Mouse (Mus musculus): Measurements from ENCODE around the gene Kcnc3. TPM values are rescaled to one million over a fixed set of nuclear protein-coding genes. Genes with fewer than 3 reads are reported as not detected.

Kcnc3 gene
- polyA plus RNA-seq, 1 experiment from 2014 or later: 0.08 TPM

DNA sequence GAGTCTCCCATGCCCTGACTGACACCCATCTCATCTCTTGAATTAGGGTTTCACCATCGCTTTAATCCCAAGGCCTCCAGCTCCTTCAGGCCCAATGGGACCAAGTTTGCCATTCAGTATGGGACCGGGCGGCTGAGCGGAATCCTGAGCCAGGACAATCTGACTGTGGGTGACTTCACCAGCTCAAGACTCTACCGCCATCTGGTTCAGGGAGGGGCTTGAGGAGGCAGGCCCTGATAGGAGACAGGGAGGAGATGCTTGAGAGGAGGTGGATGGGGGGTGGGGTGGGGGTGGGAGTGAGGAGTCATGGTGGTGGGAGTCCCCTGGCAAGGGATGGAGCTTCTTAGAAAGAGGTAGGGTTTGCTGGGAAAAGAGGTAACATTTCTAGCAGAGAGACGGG is 8.8 kb upstream of the Kcnc3 start:
- H3K9ac ChIP-seq (ENCODE audit: low read length): no peak overlapping the region
- H3K4me3 ChIP-seq (ENCODE audit: low read length): no peak overlapping the region
- no peaks in the 10 kb centered on the region for H3K36me3 ChIP-seq (ENCODE audit: control insufficient read depth, insufficient read depth)
- H3K4me1 ChIP-seq (ENCODE audit: control insufficient read depth, insufficient read depth, low read length): no peaks in the 10 kb centered on the region
- 0 out of 2 replicates have a peak, but pooled peaks cover 2% of the 10 kb centered on the region for H3K9me3 ChIP-seq (replicated peaks; ENCODE audit: control insufficient read depth, low read length)
- peaks cover 28% of the 10 kb centered on the region for H3K27me3 ChIP-seq (ENCODE audit: control insufficient read depth, insufficient read depth, low read length)
- H3K27ac ChIP-seq (ENCODE audit: low read length): no peak overlapping the region
- ATAC-seq (replicated peaks; ENCODE audit: extremely low read depth, insufficient read depth, low FRiP score): no peak
- WGBS: 60% methylated on average over 6 of the region's 6 CpGs
- H3K4me2 ChIP-seq (ENCODE audit: low read depth, low read length): no peak overlapping the region

DNA sequence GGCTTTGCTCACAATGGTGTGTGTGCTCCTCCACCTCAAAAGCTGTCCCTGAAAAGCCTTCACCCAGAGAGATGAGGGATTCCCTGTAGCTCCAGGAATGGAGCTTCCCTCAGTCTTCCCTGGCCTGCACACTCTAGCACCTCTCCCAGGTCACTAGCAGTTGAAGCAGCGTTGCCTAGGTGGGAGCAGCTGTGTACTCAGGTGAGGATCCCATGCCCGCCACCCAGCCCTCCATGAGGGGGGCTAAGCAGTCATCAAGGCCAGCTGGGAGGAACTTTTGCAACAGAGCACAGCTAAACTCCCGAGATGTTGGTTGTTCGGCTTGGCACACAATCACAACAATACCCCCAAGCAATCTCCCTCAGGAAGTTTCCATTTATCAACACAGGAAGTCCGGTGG is 7.8 kb upstream of the Kcnc3 start:
- Histone ChIP-seq H3K4me2 (ENCODE audit: low read depth, low read length) (no peak overlapping the region), H3K9me3 (replicated peaks; ENCODE audit: control insufficient read depth, low read length) (0 out of 2 replicates have a peak, but pooled peaks cover 2% of the 10 kb centered on the region), H3K4me1 (ENCODE audit: control insufficient read depth, insufficient read depth, low read length) (no peaks in the 10 kb centered on the region), H3K27me3 (ENCODE audit: control insufficient read depth, insufficient read depth, low read length) (peaks cover 39% of the 10 kb centered on the region), H3K36me3 (ENCODE audit: control insufficient read depth, insufficient read depth) (no peaks in the 10 kb centered on the region), H3K27ac (ENCODE audit: low read length) (no peak overlapping the region), H3K4me3 (ENCODE audit: low read length) (no peak overlapping the region), H3K9ac (ENCODE audit: low read length) (no peak overlapping the region)
- no peak for ATAC-seq (replicated peaks; ENCODE audit: extremely low read depth, insufficient read depth, low FRiP score)
- 54% methylated on average over 5 of the region's 5 CpGs for WGBS

DNA sequence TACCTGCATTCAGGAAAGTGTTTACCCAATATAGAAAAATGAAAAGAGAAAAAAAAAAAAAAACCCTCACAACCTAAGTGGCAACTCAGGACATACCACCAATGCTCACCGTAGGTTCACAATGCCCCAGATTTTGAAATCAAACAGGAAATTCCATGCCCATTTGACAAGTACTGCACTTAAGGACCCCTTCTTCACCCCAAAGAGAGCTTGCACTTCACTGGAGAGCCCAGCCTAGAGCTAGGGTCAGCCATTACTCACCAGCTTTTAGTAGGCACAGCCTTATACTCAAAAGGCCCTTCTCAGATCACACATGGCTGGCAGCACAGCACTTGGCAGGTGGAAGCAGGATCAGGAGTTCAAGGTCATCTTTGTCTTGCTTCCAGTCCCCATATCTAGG is 7.3 kb upstream of the Kcnc3 start:
- Histone ChIP-seq H3K4me3 (ENCODE audit: low read length) (no peak overlapping the region), H3K4me2 (ENCODE audit: low read depth, low read length) (no peak overlapping the region), H3K36me3 (ENCODE audit: control insufficient read depth, insufficient read depth) (no peaks in the 10 kb centered on the region), H3K4me1 (ENCODE audit: control insufficient read depth, insufficient read depth, low read length) (no peaks in the 10 kb centered on the region), H3K9ac (ENCODE audit: low read length) (no peak overlapping the region), H3K27ac (ENCODE audit: low read length) (no peak overlapping the region), H3K27me3 (ENCODE audit: control insufficient read depth, insufficient read depth, low read length) (peaks cover 43% of the 10 kb centered on the region), H3K9me3 (replicated peaks; ENCODE audit: control insufficient read depth, low read length) (0 out of 2 replicates have a peak, but pooled peaks cover 2% of the 10 kb centered on the region)
- no peak for ATAC-seq (replicated peaks; ENCODE audit: extremely low read depth, insufficient read depth, low FRiP score)
- WGBS: 55% methylated on average over 1 of the region's 1 CpGs

DNA sequence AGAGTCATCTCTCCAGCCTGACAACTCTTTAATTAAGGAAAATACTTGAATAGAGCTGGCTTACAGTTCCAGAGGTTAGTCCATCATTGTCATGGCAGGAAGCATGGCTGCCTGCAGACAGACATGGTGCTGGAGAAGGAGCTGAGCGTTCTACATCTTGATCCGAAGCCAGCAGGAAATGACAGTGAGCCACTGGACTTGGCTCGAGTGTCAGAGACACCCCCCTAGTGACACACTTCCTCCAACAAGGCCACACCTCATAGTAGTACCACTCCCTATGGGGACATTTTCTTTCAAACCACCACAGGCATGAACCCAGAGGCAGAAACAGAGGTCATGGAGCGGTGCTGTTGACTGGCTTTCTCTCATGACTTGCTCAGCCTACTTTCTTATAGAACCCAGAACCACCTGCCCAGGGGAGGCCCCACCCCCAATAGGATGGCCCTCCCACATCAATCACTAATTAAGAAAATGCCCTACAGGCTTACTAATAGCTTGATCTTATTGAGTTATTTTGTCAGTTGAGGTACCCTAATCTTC is 6.1 kb upstream of the Kcnc3 start:
- no peak for ATAC-seq (replicated peaks; ENCODE audit: extremely low read depth, insufficient read depth, low FRiP score)
- H3K27me3 ChIP-seq (ENCODE audit: control insufficient read depth, insufficient read depth, low read length): peaks cover 55% of the 10 kb centered on the region
- H3K9me3 ChIP-seq (replicated peaks; ENCODE audit: control insufficient read depth, low read length): no peaks in the 10 kb centered on the region
- no peak overlapping the region for H3K9ac ChIP-seq (ENCODE audit: low read length)
- 59% methylated on average over 4 of the region's 4 CpGs for WGBS
- H3K4me3 ChIP-seq (ENCODE audit: low read length): no peak overlapping the region
- H3K4me2 ChIP-seq (ENCODE audit: low read depth, low read length): no peak overlapping the region
- H3K27ac ChIP-seq (ENCODE audit: low read length): no peak overlapping the region
- no peaks in the 10 kb centered on the region for H3K36me3 ChIP-seq (ENCODE audit: control insufficient read depth, insufficient read depth)
- peaks cover 4% of the 10 kb centered on the region; the same call in 1 of the 2 replicates for H3K4me1 ChIP-seq (ENCODE audit: control insufficient read depth, insufficient read depth, low read length)

DNA sequence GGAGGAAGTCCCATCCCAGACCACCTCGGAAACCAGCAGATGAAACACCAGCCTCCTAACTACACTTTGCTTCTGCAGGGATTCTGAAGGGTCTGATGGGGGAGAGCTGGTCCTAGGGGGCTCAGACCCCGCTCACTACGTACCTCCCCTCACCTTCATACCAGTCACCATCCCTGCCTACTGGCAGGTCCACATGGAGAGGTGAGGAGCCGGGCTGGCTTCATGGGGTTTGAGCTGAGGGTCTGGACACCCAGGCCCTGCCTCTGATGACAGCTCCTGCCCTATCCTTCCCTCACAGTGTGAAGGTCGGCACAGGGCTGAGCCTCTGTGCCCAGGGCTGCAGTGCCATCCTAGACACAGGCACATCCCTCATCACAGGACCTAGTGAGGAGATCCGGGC is 5.5 kb upstream of the Kcnc3 start:
- Histone ChIP-seq H3K9ac (ENCODE audit: low read length) (no peak overlapping the region), H3K27ac (ENCODE audit: low read length) (no peak overlapping the region), H3K4me1 (ENCODE audit: control insufficient read depth, insufficient read depth, low read length) (peaks cover 4% of the 10 kb centered on the region; the same call in 1 of the 2 replicates), H3K9me3 (replicated peaks; ENCODE audit: control insufficient read depth, low read length) (no peaks in the 10 kb centered on the region), H3K36me3 (ENCODE audit: control insufficient read depth, insufficient read depth) (no peaks in the 10 kb centered on the region), H3K4me3 (ENCODE audit: low read length) (no peak overlapping the region), H3K27me3 (ENCODE audit: control insufficient read depth, insufficient read depth, low read length) (peaks cover 61% of the 10 kb centered on the region), H3K4me2 (ENCODE audit: low read depth, low read length) (no peak overlapping the region)
- WGBS: 77% methylated on average over 6 of the region's 6 CpGs
- ATAC-seq (replicated peaks; ENCODE audit: extremely low read depth, insufficient read depth, low FRiP score): no peak

DNA sequence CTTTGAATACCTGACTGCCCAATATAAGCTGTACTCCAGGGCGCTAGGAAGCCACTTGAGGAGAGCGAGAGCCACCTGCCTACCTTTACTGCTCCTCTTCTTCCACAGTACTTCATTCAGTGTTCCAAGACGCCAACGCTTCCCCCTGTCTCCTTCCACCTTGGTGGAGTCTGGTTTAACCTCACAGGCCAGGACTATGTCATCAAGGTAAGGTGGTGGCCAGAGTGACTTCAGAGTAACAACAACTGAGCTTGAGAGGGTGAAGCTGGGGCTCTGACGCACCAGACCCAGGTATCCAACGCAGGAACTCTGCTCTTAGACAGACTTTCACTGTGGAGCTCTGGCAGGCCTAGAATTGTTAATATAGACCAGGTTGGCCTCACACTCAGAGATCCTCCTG is 4.9 kb upstream of the Kcnc3 start:
- Histone ChIP-seq H3K27ac (ENCODE audit: low read length) (no peak overlapping the region), H3K27me3 (ENCODE audit: control insufficient read depth, insufficient read depth, low read length) (peaks cover 68% of the 10 kb centered on the region), H3K9ac (ENCODE audit: low read length) (no peak overlapping the region), H3K4me3 (ENCODE audit: low read length) (no peak overlapping the region), H3K4me2 (ENCODE audit: low read depth, low read length) (no peak overlapping the region), H3K4me1 (ENCODE audit: control insufficient read depth, insufficient read depth, low read length) (peaks cover 6% of the 10 kb centered on the region), H3K36me3 (ENCODE audit: control insufficient read depth, insufficient read depth) (no peaks in the 10 kb centered on the region), H3K9me3 (replicated peaks; ENCODE audit: control insufficient read depth, low read length) (no peaks in the 10 kb centered on the region)
- WGBS: 90% methylated on average over 6 of the region's 6 CpGs
- ATAC-seq (replicated peaks; ENCODE audit: extremely low read depth, insufficient read depth, low FRiP score): no peak

DNA sequence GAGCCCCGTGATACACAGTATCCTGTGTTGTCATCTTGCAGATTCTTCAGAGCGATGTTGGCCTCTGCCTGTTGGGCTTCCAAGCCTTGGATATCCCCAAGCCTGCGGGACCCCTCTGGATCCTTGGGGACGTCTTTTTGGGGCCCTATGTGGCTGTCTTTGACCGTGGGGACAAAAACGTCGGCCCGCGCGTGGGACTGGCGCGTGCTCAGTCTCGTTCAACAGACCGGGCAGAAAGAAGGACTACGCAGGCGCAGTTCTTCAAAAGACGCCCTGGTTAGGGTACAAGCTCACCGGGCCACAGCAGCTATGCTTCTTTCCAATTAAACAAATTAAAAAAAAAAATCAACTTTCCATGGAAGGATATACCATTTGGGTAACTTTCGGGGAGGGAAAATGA is 3.9 kb upstream of the Kcnc3 start:
- Histone ChIP-seq H3K27me3 (ENCODE audit: control insufficient read depth, insufficient read depth, low read length) (peaks cover 72% of the 10 kb centered on the region), H3K4me2 (ENCODE audit: low read depth, low read length) (peak overlapping the region; percentile 33), H3K36me3 (ENCODE audit: control insufficient read depth, insufficient read depth) (no peaks in the 10 kb centered on the region), H3K27ac (ENCODE audit: low read length) (no peak overlapping the region), H3K9ac (ENCODE audit: low read length) (no peak overlapping the region), H3K4me1 (ENCODE audit: control insufficient read depth, insufficient read depth, low read length) (peaks cover 12% of the 10 kb centered on the region), H3K4me3 (ENCODE audit: low read length) (peak overlapping the region; percentile 13), H3K9me3 (replicated peaks; ENCODE audit: control insufficient read depth, low read length) (no peaks in the 10 kb centered on the region)
- 11% methylated on average over 19 of the region's 19 CpGs for WGBS
- no peak for ATAC-seq (replicated peaks; ENCODE audit: extremely low read depth, insufficient read depth, low FRiP score)

DNA sequence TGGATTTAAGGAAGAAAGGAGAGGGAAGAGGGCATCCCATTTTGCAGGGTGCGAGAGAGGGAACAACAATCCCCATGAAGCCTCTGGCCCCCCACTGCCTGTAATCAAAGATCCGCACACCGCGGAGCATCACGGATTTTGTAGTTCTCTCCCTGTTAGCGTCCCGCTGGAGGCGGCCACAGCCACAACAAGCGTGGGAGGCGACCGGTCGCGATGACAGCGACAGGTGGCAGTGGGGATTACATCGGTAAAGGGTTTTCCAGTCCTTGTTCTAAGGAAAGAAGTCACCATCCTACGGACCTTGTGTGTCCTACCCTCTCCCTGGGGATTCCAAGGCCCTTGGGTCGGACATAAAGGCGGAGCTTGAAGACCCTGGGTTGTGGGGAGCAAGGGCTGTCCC is 3.5 kb upstream of the Kcnc3 start:
- no peak overlapping the region for H3K27ac ChIP-seq (ENCODE audit: low read length)
- no peaks in the 10 kb centered on the region for H3K9me3 ChIP-seq (replicated peaks; ENCODE audit: control insufficient read depth, low read length)
- H3K4me3 ChIP-seq (ENCODE audit: low read length): peak overlapping the region; percentile 13
- no peak for ATAC-seq (replicated peaks; ENCODE audit: extremely low read depth, insufficient read depth, low FRiP score)
- H3K36me3 ChIP-seq (ENCODE audit: control insufficient read depth, insufficient read depth): no peaks in the 10 kb centered on the region
- H3K4me1 ChIP-seq (ENCODE audit: control insufficient read depth, insufficient read depth, low read length): peaks cover 12% of the 10 kb centered on the region
- peak overlapping the region; percentile 33 for H3K4me2 ChIP-seq (ENCODE audit: low read depth, low read length)
- peaks cover 76% of the 10 kb centered on the region for H3K27me3 ChIP-seq (ENCODE audit: control insufficient read depth, insufficient read depth, low read length)
- no peak overlapping the region for H3K9ac ChIP-seq (ENCODE audit: low read length)
- WGBS: 2% methylated on average over 18 of the region's 18 CpGs

DNA sequence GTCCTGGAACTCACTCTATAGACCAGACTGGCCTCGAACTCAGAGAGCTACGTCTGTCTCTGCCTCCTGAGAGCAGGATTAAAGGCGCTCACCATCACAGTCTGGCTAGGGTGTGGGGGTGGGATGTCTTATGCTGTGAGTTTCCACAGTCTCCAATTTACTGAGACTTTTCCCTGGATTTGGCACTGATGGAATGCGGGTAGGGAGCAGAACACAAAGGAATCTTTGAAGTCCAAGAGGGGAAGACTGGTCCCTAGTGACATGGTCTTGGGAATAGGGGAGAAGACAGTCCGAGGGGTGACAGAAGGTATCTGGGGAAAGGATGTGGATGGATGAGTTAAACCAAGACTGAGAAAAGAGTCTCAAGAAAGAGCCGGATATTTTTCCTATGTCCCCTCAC is 2.8 kb upstream of the Kcnc3 start:
- Histone ChIP-seq H3K4me3 (ENCODE audit: low read length) (no peak overlapping the region), H3K9ac (ENCODE audit: low read length) (no peak overlapping the region), H3K4me2 (ENCODE audit: low read depth, low read length) (no peak overlapping the region), H3K36me3 (ENCODE audit: control insufficient read depth, insufficient read depth) (no peaks in the 10 kb centered on the region), H3K27ac (ENCODE audit: low read length) (no peak overlapping the region), H3K27me3 (ENCODE audit: control insufficient read depth, insufficient read depth, low read length) (peaks cover 79% of the 10 kb centered on the region), H3K9me3 (replicated peaks; ENCODE audit: control insufficient read depth, low read length) (no peaks in the 10 kb centered on the region), H3K4me1 (ENCODE audit: control insufficient read depth, insufficient read depth, low read length) (peaks cover 12% of the 10 kb centered on the region)
- WGBS: 32% methylated on average over 6 of the region's 6 CpGs
- no peak for ATAC-seq (replicated peaks; ENCODE audit: extremely low read depth, insufficient read depth, low FRiP score)
